Mouse (Mus musculus) bone marrow, adult 2 months (tissue): ENCODE measurements around the gene Samhd1.

Experiments used
- CTCF ChIP-seq: fragments of 200-500 bp; IDR thresholded peaks from 2 replicates; pipeline ENCODE4 v1.5.1; 2011; ENCODE audit warnings: low read length, control low read depth; ENCODE audit not compliant: control insufficient read depth, insufficient read depth
- POLR2A ChIP-seq: fragments of 200-500 bp; IDR thresholded peaks from 2 replicates; pipeline ENCODE4 v1.6.1; 2011; ENCODE audit warnings: low read depth, mild to moderate bottlenecking, control low read depth, low read length, borderline replicate concordance; ENCODE audit not compliant: control insufficient read depth

DNA sequence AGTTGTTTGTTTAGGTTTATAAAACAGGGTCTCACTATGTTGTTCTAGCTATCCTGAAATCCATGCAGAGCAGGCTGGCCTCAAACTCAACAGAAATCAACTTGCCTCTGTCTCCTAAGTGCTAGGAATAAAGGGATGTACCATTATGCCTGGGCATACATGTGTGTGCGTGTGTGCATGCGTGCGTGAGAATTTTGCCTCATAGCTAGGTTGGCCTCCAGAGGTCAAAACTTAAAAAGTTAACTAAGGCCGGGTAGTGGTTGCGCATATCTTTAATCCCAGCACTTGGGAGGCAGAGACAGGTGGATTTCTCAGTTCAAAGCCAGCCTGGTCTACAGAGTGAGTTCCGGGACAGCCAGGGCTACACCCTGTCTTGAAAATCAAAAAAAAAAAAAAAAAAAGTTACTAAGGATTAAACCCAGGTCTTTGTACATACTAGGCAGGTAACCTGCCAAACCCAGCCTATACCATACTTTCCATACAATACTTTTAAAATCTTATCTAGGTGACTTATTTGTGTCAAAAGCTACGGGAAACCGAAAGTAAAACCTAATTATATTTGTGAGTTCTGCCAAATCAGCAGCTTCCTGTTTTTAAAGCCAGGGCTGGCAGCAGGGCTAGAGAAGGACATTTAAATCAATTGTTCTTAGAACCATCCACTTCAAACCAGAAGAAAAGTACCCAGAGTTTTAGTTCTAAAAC lies 4.1 kb downstream of the Samhd1 start:
- TF ChIP-seq POLR2A (no peak), CTCF (no peak)
